Mouse (Mus musculus): ENCODE measurements around the gene Dcdc2a.

- TF ChIP-seq CTCF (IDR thresholded peaks at IDR 0.05; ENCODE audit: borderline replicate concordance, control insufficient read depth, extremely low read depth, insufficient read depth, low read length, poor library complexity) (no peak), POLR2A (IDR thresholded peaks at IDR 0.05; ENCODE audit: control insufficient read depth, extremely low read depth, insufficient read depth, low read length, poor library complexity) (no peak)
Observed at GRCm38 (mm10) chr13:25150154-25150781, 94.5 kb downstream of the Dcdc2a start.
